Mouse (Mus musculus): ENCODE measurements at regions not wholly inside any gene's neighbourhood (a gene's known extent, or its start where the extent isn't known, plus 50 kb on each side); places are given as distances from the start of the nearest gene placed in this dataset.

GRCm38 (mm10) chr1:24832246-24832645 lies 153.8 kb downstream of the Lmbrd1 start:
- ATAC-seq (replicated peaks): no peak

GRCm38 (mm10) chr1:24866877-24867276 lies 188.4 kb downstream of the Lmbrd1 start:
- no peaks in the 10 kb centered on the region for H3K4me1 ChIP-seq
- no peaks in the 10 kb centered on the region for H3K36me3 ChIP-seq
- no peak overlapping the region for H3K4me2 ChIP-seq (replicated peaks)
- H3K9ac ChIP-seq (replicated peaks): no peak overlapping the region
- 79% methylated on average over 7 of the region's 7 CpGs for WGBS
- no peak for ATAC-seq (replicated peaks)
- no peaks in the 10 kb centered on the region for H3K9me3 ChIP-seq
- H3K4me3 ChIP-seq: no peak overlapping the region
- no peaks in the 10 kb centered on the region for H3K27me3 ChIP-seq
- H3K27ac ChIP-seq (replicated peaks): no peak overlapping the region

More at GRCm38 (mm10) chr1:24832246-24832645, 153.8 kb downstream of the Lmbrd1 start:
- H3K4me3 ChIP-seq: no peak overlapping the region
- no peak overlapping the region for H3K27ac ChIP-seq (replicated peaks)
- H3K36me3 ChIP-seq: no peaks in the 10 kb centered on the region
- H3K9me3 ChIP-seq: no peaks in the 10 kb centered on the region
- 56% methylated on average over 3 of the region's 3 CpGs for WGBS
- H3K9ac ChIP-seq (replicated peaks): no peak overlapping the region
- H3K4me2 ChIP-seq (replicated peaks): no peak overlapping the region
- no peaks in the 10 kb centered on the region for H3K27me3 ChIP-seq
- H3K4me1 ChIP-seq: no peaks in the 10 kb centered on the region

- no peaks in the 10 kb centered on the region for H3K9me3 ChIP-seq
- peak overlapping the region; percentile 31 for H3K9ac ChIP-seq (replicated peaks)
- no peak overlapping the region for H3K27ac ChIP-seq (replicated peaks)
- ATAC-seq (replicated peaks): peak; percentile 73; the same call in 1 of the 2 replicates
- peak overlapping the region; percentile 26 for H3K4me2 ChIP-seq (replicated peaks)
- H3K4me3 ChIP-seq: peak overlapping the region; percentile 24
- no peaks in the 10 kb centered on the region for H3K36me3 ChIP-seq
- WGBS: 45% methylated on average over 12 of the region's 12 CpGs
- H3K4me1 ChIP-seq: no peaks in the 10 kb centered on the region
- no peaks in the 10 kb centered on the region for H3K27me3 ChIP-seq
Measured at GRCm38 (mm10) chr1:24869772-24870171, 191.3 kb downstream of the Lmbrd1 start.

- Histone ChIP-seq H3K9me3 (no peaks in the 10 kb centered on the region), H3K4me1 (no peaks in the 10 kb centered on the region), H3K27ac (replicated peaks) (no peak overlapping the region), H3K27me3 (no peaks in the 10 kb centered on the region), H3K4me2 (replicated peaks) (no peak overlapping the region), H3K36me3 (no peaks in the 10 kb centered on the region), H3K4me3 (no peak overlapping the region), H3K9ac (replicated peaks) (no peak overlapping the region)
- 49% methylated on average over 7 of the region's 7 CpGs for WGBS
- no peak for ATAC-seq (replicated peaks)
Measured at GRCm38 (mm10) chr1:24870685-24871417, 192.4 kb downstream of the Lmbrd1 start.

GRCm38 (mm10) chr1:24877014-24877413 lies 198.6 kb downstream of the Lmbrd1 start:
- Histone ChIP-seq H3K9ac (replicated peaks) (no peak overlapping the region), H3K36me3 (no peaks in the 10 kb centered on the region), H3K27ac (replicated peaks) (no peak overlapping the region), H3K4me2 (replicated peaks) (no peak overlapping the region), H3K27me3 (no peaks in the 10 kb centered on the region), H3K4me1 (no peaks in the 10 kb centered on the region), H3K9me3 (no peaks in the 10 kb centered on the region), H3K4me3 (no peak overlapping the region)
- ATAC-seq (replicated peaks): no peak

GRCm38 (mm10) chr1:24883638-24884037 lies 205.2 kb downstream of the Lmbrd1 start:
- Histone ChIP-seq H3K4me2 (replicated peaks) (no peak overlapping the region), H3K9me3 (no peaks in the 10 kb centered on the region), H3K27me3 (no peaks in the 10 kb centered on the region), H3K4me1 (no peaks in the 10 kb centered on the region), H3K4me3 (no peak overlapping the region), H3K27ac (replicated peaks) (no peak overlapping the region), H3K36me3 (no peaks in the 10 kb centered on the region), H3K9ac (replicated peaks) (no peak overlapping the region)
- ATAC-seq (replicated peaks): no peak

GRCm38 (mm10) chr1:24901278-24901677 lies 222.8 kb downstream of the Lmbrd1 start:
- Histone ChIP-seq H3K27ac (replicated peaks) (no peak overlapping the region), H3K4me2 (replicated peaks) (no peak overlapping the region), H3K36me3 (no peaks in the 10 kb centered on the region), H3K9ac (replicated peaks) (no peak overlapping the region), H3K27me3 (no peaks in the 10 kb centered on the region), H3K4me3 (no peak overlapping the region), H3K4me1 (no peaks in the 10 kb centered on the region), H3K9me3 (no peaks in the 10 kb centered on the region)
- peak; percentile 53; the same call in 1 of the 2 replicates for ATAC-seq (replicated peaks)
- 39% methylated on average over 2 of the region's 2 CpGs for WGBS

GRCm38 (mm10) chr1:24938303-24939263 lies 260.2 kb downstream of the Lmbrd1 start:
- H3K9ac ChIP-seq (replicated peaks): no peak overlapping the region
- peaks cover 13% of the 10 kb centered on the region; the same call in 1 of the 2 replicates for H3K4me1 ChIP-seq
- no peaks in the 10 kb centered on the region for H3K27me3 ChIP-seq
- peak; percentile 90 for ATAC-seq (replicated peaks)
- no peak overlapping the region for H3K27ac ChIP-seq (replicated peaks)
- 16% methylated on average over 3 of the region's 3 CpGs for WGBS
- no peak overlapping the region for H3K4me2 ChIP-seq (replicated peaks)
- no peaks in the 10 kb centered on the region for H3K9me3 ChIP-seq
- H3K36me3 ChIP-seq: no peaks in the 10 kb centered on the region
- H3K4me3 ChIP-seq: no peak overlapping the region

- 76% methylated on average over 8 of the region's 8 CpGs for WGBS
- Histone ChIP-seq H3K9me3 (no peaks in the 10 kb centered on the region), H3K4me1 (peaks cover 10% of the 10 kb centered on the region; the same call in 1 of the 2 replicates), H3K9ac (replicated peaks) (no peak overlapping the region), H3K27me3 (no peaks in the 10 kb centered on the region), H3K27ac (replicated peaks) (no peak overlapping the region), H3K36me3 (no peaks in the 10 kb centered on the region), H3K4me2 (replicated peaks) (no peak overlapping the region), H3K4me3 (no peak overlapping the region)
- ATAC-seq (replicated peaks): no peak
Measured at GRCm38 (mm10) chr1:24942757-24943296, 264.4 kb downstream of the Lmbrd1 start.

GRCm38 (mm10) chr1:24943451-24943850 lies 265.0 kb downstream of the Lmbrd1 start:
- H3K9ac ChIP-seq (replicated peaks): no peak overlapping the region
- no peaks in the 10 kb centered on the region for H3K9me3 ChIP-seq
- H3K27me3 ChIP-seq: no peaks in the 10 kb centered on the region
- no peak for ATAC-seq (replicated peaks)
- no peak overlapping the region for H3K4me3 ChIP-seq
- 12% methylated on average over 2 of the region's 2 CpGs for WGBS
- no peaks in the 10 kb centered on the region for H3K36me3 ChIP-seq
- H3K4me1 ChIP-seq: peaks cover 4% of the 10 kb centered on the region; the same call in 1 of the 2 replicates
- no peak overlapping the region for H3K27ac ChIP-seq (replicated peaks)
- H3K4me2 ChIP-seq (replicated peaks): no peak overlapping the region

GRCm38 (mm10) chr1:24972681-24973080 lies 294.3 kb downstream of the Lmbrd1 start:
- WGBS: 81% methylated on average over 2 of the region's 2 CpGs
- ATAC-seq (replicated peaks): no peak
- no peak overlapping the region for H3K4me3 ChIP-seq

More at GRCm38 (mm10) chr1:24972681-24973080, 294.3 kb downstream of the Lmbrd1 start:
- H3K4me2 ChIP-seq (replicated peaks): no peak overlapping the region
- no peaks in the 10 kb centered on the region for H3K4me1 ChIP-seq
- no peak overlapping the region for H3K9ac ChIP-seq (replicated peaks)
- no peak overlapping the region for H3K27ac ChIP-seq (replicated peaks)
- H3K27me3 ChIP-seq: no peaks in the 10 kb centered on the region
- H3K9me3 ChIP-seq: no peaks in the 10 kb centered on the region
- H3K36me3 ChIP-seq: no peaks in the 10 kb centered on the region
